Mouse (Mus musculus): ENCODE measurements around the gene Kxd1. TPM values are rescaled to one million over a fixed set of nuclear protein-coding genes. Genes with fewer than 3 reads are reported as not detected.

Kxd1 gene
- polyA plus RNA-seq, 1 experiment from 2014 or later = 75.2 TPM

- H3K9ac ChIP-seq (ENCODE audit: low read depth, low read length) = no peak overlapping the region
- H3K9me3 ChIP-seq (ENCODE audit: control insufficient read depth, low read length) = no peaks in the 10 kb centered on the region
- no peaks in the 10 kb centered on the region for H3K36me3 ChIP-seq (ENCODE audit: control insufficient read depth, insufficient read depth, low read length)
- 70% methylated on average over 4 of the region's 4 CpGs for WGBS
- H3K4me3 ChIP-seq (ENCODE audit: low read depth, low read length) = no peak overlapping the region
- no peak for DNase-seq (ENCODE audit: low spot score)
- no peak for ATAC-seq (replicated peaks; ENCODE audit: low FRiP score)
- peak overlapping the region; percentile 60 for H3K27ac ChIP-seq (ENCODE audit: low read depth, low read length)
- no peak overlapping the region for H3K4me2 ChIP-seq
- peaks cover 57% of the 10 kb centered on the region for H3K4me1 ChIP-seq (replicated peaks; ENCODE audit: control insufficient read depth, insufficient read depth, low read length)
- H3K27me3 ChIP-seq (replicated peaks; ENCODE audit: control insufficient read depth, insufficient read depth, low read length) = no peaks in the 10 kb centered on the region
These were observed 27.5 kb upstream of the Kxd1 start for GRCm38 (mm10) chr8:70555079-70555747.

- no peaks in the 10 kb centered on the region for H3K36me3 ChIP-seq (ENCODE audit: control insufficient read depth, insufficient read depth, low read length)
- H3K9ac ChIP-seq (ENCODE audit: low read depth, low read length) = no peak overlapping the region
- ATAC-seq (replicated peaks; ENCODE audit: low FRiP score) (no peak), DNase-seq (ENCODE audit: low spot score) (no peak)
- no peak overlapping the region for H3K27ac ChIP-seq (ENCODE audit: low read depth, low read length)
- H3K9me3 ChIP-seq (ENCODE audit: control insufficient read depth, low read length) = no peaks in the 10 kb centered on the region
- no peak overlapping the region for H3K4me2 ChIP-seq
- no peak overlapping the region for H3K4me3 ChIP-seq (ENCODE audit: low read depth, low read length)
- no peaks in the 10 kb centered on the region for H3K27me3 ChIP-seq (replicated peaks; ENCODE audit: control insufficient read depth, insufficient read depth, low read length)
- peaks cover 50% of the 10 kb centered on the region for H3K4me1 ChIP-seq (replicated peaks; ENCODE audit: control insufficient read depth, insufficient read depth, low read length)
These were observed 26.0 kb upstream of the Kxd1 start for GRCm38 (mm10) chr8:70553740-70554139.

GRCm38 (mm10) chr8:70552836-70553235 lies 25.1 kb upstream of the Kxd1 start:
- H3K4me1 ChIP-seq (replicated peaks; ENCODE audit: control insufficient read depth, insufficient read depth, low read length) = peaks cover 47% of the 10 kb centered on the region
- no peak overlapping the region for H3K4me2 ChIP-seq
- WGBS = 46% methylated on average over 1 of the region's 1 CpGs
- no peak for ATAC-seq (replicated peaks; ENCODE audit: low FRiP score)
- no peak overlapping the region for H3K27ac ChIP-seq (ENCODE audit: low read depth, low read length)
- H3K36me3 ChIP-seq (ENCODE audit: control insufficient read depth, insufficient read depth, low read length) = no peaks in the 10 kb centered on the region
- H3K9ac ChIP-seq (ENCODE audit: low read depth, low read length) = no peak overlapping the region
- H3K4me3 ChIP-seq (ENCODE audit: low read depth, low read length) = no peak overlapping the region
- DNase-seq (ENCODE audit: low spot score) = no peak
- H3K9me3 ChIP-seq (ENCODE audit: control insufficient read depth, low read length) = no peaks in the 10 kb centered on the region
- H3K27me3 ChIP-seq (replicated peaks; ENCODE audit: control insufficient read depth, insufficient read depth, low read length) = no peaks in the 10 kb centered on the region

- Histone ChIP-seq H3K4me2 (no peak overlapping the region), H3K9ac (ENCODE audit: low read depth, low read length) (0 out of 2 replicates have a peak overlapping the region, but pooled peaks have one; percentile 22), H3K36me3 (ENCODE audit: control insufficient read depth, insufficient read depth, low read length) (no peaks in the 10 kb centered on the region), H3K4me1 (replicated peaks; ENCODE audit: control insufficient read depth, insufficient read depth, low read length) (peaks cover 42% of the 10 kb centered on the region), H3K9me3 (ENCODE audit: control insufficient read depth, low read length) (no peaks in the 10 kb centered on the region), H3K27ac (ENCODE audit: low read depth, low read length) (no peak overlapping the region; the same call in 1 of the 2 replicates), H3K4me3 (ENCODE audit: low read depth, low read length) (no peak overlapping the region), H3K27me3 (replicated peaks; ENCODE audit: control insufficient read depth, insufficient read depth, low read length) (no peaks in the 10 kb centered on the region)
- ATAC-seq (replicated peaks; ENCODE audit: low FRiP score) (no peak), DNase-seq (ENCODE audit: low spot score) (no peak)
- whole genome bisulfite sequencing = 47% methylated on average over 3 of the region's 3 CpGs
These were observed 23.9 kb upstream of the Kxd1 start for GRCm38 (mm10) chr8:70551558-70552161.

GRCm38 (mm10) chr8:70549412-70550184 lies 21.8 kb upstream of the Kxd1 start:
- H3K4me3 ChIP-seq (ENCODE audit: low read depth, low read length) = no peak overlapping the region
- no peaks in the 10 kb centered on the region for H3K9me3 ChIP-seq (ENCODE audit: control insufficient read depth, low read length)
- no peak for ATAC-seq (replicated peaks; ENCODE audit: low FRiP score)
- H3K4me1 ChIP-seq (replicated peaks; ENCODE audit: control insufficient read depth, insufficient read depth, low read length) = peaks cover 60% of the 10 kb centered on the region
- H3K27ac ChIP-seq (ENCODE audit: low read depth, low read length) = no peak overlapping the region
- peaks cover 3% of the 10 kb centered on the region; the same call in 1 of the 2 replicates for H3K36me3 ChIP-seq (ENCODE audit: control insufficient read depth, insufficient read depth, low read length)
- WGBS = 70% methylated on average over 10 of the region's 10 CpGs
- H3K9ac ChIP-seq (ENCODE audit: low read depth, low read length) = no peak overlapping the region
- DNase-seq (ENCODE audit: low spot score) = no peak
- no peak overlapping the region for H3K4me2 ChIP-seq
- no peaks in the 10 kb centered on the region for H3K27me3 ChIP-seq (replicated peaks; ENCODE audit: control insufficient read depth, insufficient read depth, low read length)

GRCm38 (mm10) chr8:70547762-70548161 lies 20.0 kb upstream of the Kxd1 start:
- DNase-seq (ENCODE audit: low spot score) = no peak
- no peak for ATAC-seq (replicated peaks; ENCODE audit: low FRiP score)
- Histone ChIP-seq H3K27ac (ENCODE audit: low read depth, low read length) (no peak overlapping the region), H3K9me3 (ENCODE audit: control insufficient read depth, low read length) (no peaks in the 10 kb centered on the region), H3K9ac (ENCODE audit: low read depth, low read length) (no peak overlapping the region), H3K27me3 (replicated peaks; ENCODE audit: control insufficient read depth, insufficient read depth, low read length) (no peaks in the 10 kb centered on the region), H3K4me1 (replicated peaks; ENCODE audit: control insufficient read depth, insufficient read depth, low read length) (peaks cover 67% of the 10 kb centered on the region), H3K4me3 (ENCODE audit: low read depth, low read length) (no peak overlapping the region), H3K36me3 (ENCODE audit: control insufficient read depth, insufficient read depth, low read length) (peaks cover 3% of the 10 kb centered on the region; the same call in 1 of the 2 replicates), H3K4me2 (no peak overlapping the region)
- WGBS = 82% methylated on average over 6 of the region's 6 CpGs

- no peak overlapping the region for H3K27ac ChIP-seq (ENCODE audit: low read depth, low read length)
- peaks cover 64% of the 10 kb centered on the region for H3K4me1 ChIP-seq (replicated peaks; ENCODE audit: control insufficient read depth, insufficient read depth, low read length)
- WGBS = 75% methylated on average over 4 of the region's 4 CpGs
These were observed 18.7 kb upstream of the Kxd1 start for GRCm38 (mm10) chr8:70546412-70546811.

GRCm38 (mm10) chr8:70544200-70544687 lies 16.5 kb upstream of the Kxd1 start:
- Histone ChIP-seq H3K9me3 (ENCODE audit: control insufficient read depth, low read length) (no peaks in the 10 kb centered on the region), H3K27me3 (replicated peaks; ENCODE audit: control insufficient read depth, insufficient read depth, low read length) (no peaks in the 10 kb centered on the region), H3K9ac (ENCODE audit: low read depth, low read length) (no peak overlapping the region), H3K36me3 (ENCODE audit: control insufficient read depth, insufficient read depth, low read length) (peaks cover 3% of the 10 kb centered on the region; the same call in 1 of the 2 replicates), H3K4me2 (peak overlapping the region; percentile 36), H3K4me1 (replicated peaks; ENCODE audit: control insufficient read depth, insufficient read depth, low read length) (peaks cover 69% of the 10 kb centered on the region), H3K27ac (ENCODE audit: low read depth, low read length) (peak overlapping the region; percentile 87), H3K4me3 (ENCODE audit: low read depth, low read length) (peak overlapping the region; percentile 6; the same call in 1 of the 2 replicates)
- no peak for DNase-seq (ENCODE audit: low spot score)
- ATAC-seq (replicated peaks; ENCODE audit: low FRiP score) = no peak
- WGBS = 49% methylated on average over 6 of the region's 6 CpGs

More at GRCm38 (mm10) chr8:70546412-70546811, 18.7 kb upstream of the Kxd1 start:
- DNase-seq (ENCODE audit: low spot score) = no peak
- Histone ChIP-seq H3K9ac (ENCODE audit: low read depth, low read length) (no peak overlapping the region), H3K4me3 (ENCODE audit: low read depth, low read length) (no peak overlapping the region), H3K27me3 (replicated peaks; ENCODE audit: control insufficient read depth, insufficient read depth, low read length) (no peaks in the 10 kb centered on the region), H3K9me3 (ENCODE audit: control insufficient read depth, low read length) (no peaks in the 10 kb centered on the region), H3K36me3 (ENCODE audit: control insufficient read depth, insufficient read depth, low read length) (peaks cover 3% of the 10 kb centered on the region; the same call in 1 of the 2 replicates), H3K4me2 (no peak overlapping the region)
- no peak for ATAC-seq (replicated peaks; ENCODE audit: low FRiP score)
